Mouse (Mus musculus) testis, adult 2 months (tissue): ENCODE measurements around the gene Dnah2.

ENCODE experiments used
- CTCF ChIP-seq: fragments of 200-500 bp; IDR thresholded peaks from 2 replicates; pipeline ENCODE4 v1.5.1; 2012; ENCODE audit warnings: low read depth, mild to moderate bottlenecking, inconsistent platforms, low read length, moderate library complexity; ENCODE audit not compliant: control insufficient read depth, insufficient read depth, insufficient replicate concordance
- POLR2A ChIP-seq: fragments of 200-500 bp; IDR thresholded peaks from 2 replicates; pipeline ENCODE4 v1.6.1; 2012; ENCODE audit warnings: low read depth, mild to moderate bottlenecking, inconsistent platforms, low read length, moderate library complexity; ENCODE audit not compliant: control insufficient read depth

- TF ChIP-seq POLR2A (no peak), CTCF (no peak)
These were observed 76.2 kb downstream of the Dnah2 start for GRCm38 (mm10) chr11:69472687-69473086.
